Mouse (Mus musculus) heart, adult 2 months (tissue): ENCODE data around the gene Rbl2. TPM values are rescaled to one million over a fixed set of nuclear protein-coding genes. Genes with fewer than 3 reads are reported as not detected.

Source experiments
- DNase-seq, 2 experiments: peaks; one replicate each; pipeline ENCODE4 v3.0.0; 2021
- H3K27ac ChIP-seq: fragments of 200-600 bp; 2 replicates; pipeline ENCODE4 v1.8.1; 2022
- H3K27me3 ChIP-seq: fragments of 200-500 bp; 2 replicates; pipeline ENCODE4 v1.6.1; 2012; ENCODE audit warnings: mild to moderate bottlenecking, low read length, inconsistent platforms, mixed read lengths; ENCODE audit not compliant: control insufficient read depth, insufficient read depth
- H3K36me3 ChIP-seq: fragments of 200-500 bp; 2 replicates; pipeline ENCODE4 v1.6.1; 2012; ENCODE audit warnings: low read length, inconsistent platforms; ENCODE audit not compliant: control insufficient read depth, insufficient read depth
- H3K4me1 ChIP-seq: fragments of 200-500 bp; 2 replicates; pipeline ENCODE4 v1.6.1; 2011; ENCODE audit warnings: low read length; ENCODE audit not compliant: control insufficient read depth, insufficient read depth
- H3K4me3 ChIP-seq: fragments of 200-600 bp; 2 replicates; pipeline ENCODE4 v1.8.1; 2022
- H3K79me2 ChIP-seq: fragments of 200-500 bp; replicated peaks from 2 replicates; pipeline ENCODE4 v1.6.1; 2012; ENCODE audit warnings: mild to moderate bottlenecking, inconsistent platforms, low read length, moderate library complexity, mixed read lengths; ENCODE audit not compliant: control insufficient read depth, insufficient read depth
- H3K9ac ChIP-seq: fragments of 200-500 bp; 2 replicates; pipeline ENCODE4 v1.6.1; 2012; ENCODE audit warnings: low read depth, mild to moderate bottlenecking, control low read depth, inconsistent platforms, low read length, mixed read lengths
- CTCF ChIP-seq: fragments of 200-600 bp; IDR thresholded peaks from 2 replicates; pipeline ENCODE4 v1.8.1; 2022; ENCODE audit warnings: antibody characterized with exemption, mild to moderate bottlenecking, moderate library complexity
- EP300 ChIP-seq: fragments of 200-500 bp; IDR thresholded peaks from 2 replicates; pipeline ENCODE4 v1.6.1; 2011; ENCODE audit warnings: low read depth, low read length, control low read depth; ENCODE audit not compliant: insufficient read depth
- POLR2A ChIP-seq: fragments of 200-500 bp; IDR thresholded peaks from 2 replicates; pipeline ENCODE4 v1.6.1; 2011; ENCODE audit warnings: mild to moderate bottlenecking, low read depth, low read length, control low read depth; ENCODE audit not compliant: insufficient read depth
- WGBS: fragments of 180-500 bp; shearing (Covaris S2); methylation state at CpG from one replicate; pipeline ENCODE4 v1.1.7; 2018; 5-methylcytosine and 5-hydroxymethylcytosine counted together
- intact Hi-C: fragments of 180-260 bp; cut with DNase I; formaldehyde crosslinking; loops from one replicate; pipeline ENCODE4 v1.15.1; 2025
- polyA plus RNA-seq: library from polyadenylated mRNA; depleted of rRNA; stranded (reverse); fragments of >200 nt; gene quantifications from 2 replicates; pipeline ENCODE4 v1.2.3, GENCODE M21; 2012
- total RNA-seq, 2 experiments: library from RNA; stranded (reverse); gene quantifications; 2 replicates each; pipeline ENCODE4 v1.2.3; 2021

Rbl2 gene
- total and polyA plus RNA-seq, 3 experiments = 25.8 to 41.7 (median 30.4) TPM

- Histone ChIP-seq H3K27ac (no peak overlapping the region), H3K27me3 (no peaks in the 10 kb centered on the region), H3K4me3 (no peak overlapping the region), H3K79me2 (no peaks in the 10 kb centered on the region), H3K36me3 (no peaks in the 10 kb centered on the region; the same call in 1 of the 2 replicates), H3K9ac (no peak overlapping the region), H3K4me1 (no peaks in the 10 kb centered on the region)
- intact Hi-C loops = no loop called here
- no peak for DNase-seq
- WGBS = 90% methylated on average over 7 of the region's 7 CpGs
- TF ChIP-seq EP300 = no peak
- no peak for TF ChIP-seq POLR2A
- TF ChIP-seq CTCF = no peak
These were observed 18.6 kb downstream of the Rbl2 start for GRCm38 (mm10) chr8:91088452-91088851.

GRCm38 (mm10) chr8:91089601-91090000 lies 19.7 kb downstream of the Rbl2 start:
- H3K27me3 ChIP-seq = no peaks in the 10 kb centered on the region
- 92% methylated on average over 2 of the region's 2 CpGs for WGBS
- H3K9ac ChIP-seq = no peak overlapping the region
- no peak for DNase-seq
- no peaks in the 10 kb centered on the region for H3K79me2 ChIP-seq
- no peaks in the 10 kb centered on the region; the same call in 1 of the 2 replicates for H3K36me3 ChIP-seq
- H3K27ac ChIP-seq = no peak overlapping the region
- no peaks in the 10 kb centered on the region for H3K4me1 ChIP-seq
- no peak overlapping the region for H3K4me3 ChIP-seq
- TF ChIP-seq EP300 (no peak), POLR2A (no peak), CTCF (no peak)
- intact Hi-C loops = no loop called here

- WGBS = 90% methylated on average over 5 of the region's 5 CpGs
- Histone ChIP-seq H3K9ac (no peak overlapping the region), H3K27me3 (no peaks in the 10 kb centered on the region), H3K79me2 (no peaks in the 10 kb centered on the region), H3K4me1 (no peaks in the 10 kb centered on the region), H3K4me3 (no peak overlapping the region), H3K27ac (no peak overlapping the region), H3K36me3 (peaks cover 2% of the 10 kb centered on the region)
- no peak for DNase-seq
- intact Hi-C loops = no loop called here
- TF ChIP-seq POLR2A (no peak), EP300 (no peak), CTCF (no peak)
These were observed 24.3 kb downstream of the Rbl2 start for GRCm38 (mm10) chr8:91094135-91094534.

GRCm38 (mm10) chr8:91098106-91098505 lies 28.2 kb downstream of the Rbl2 start:
- no peaks in the 10 kb centered on the region for H3K27me3 ChIP-seq
- H3K4me1 ChIP-seq = no peaks in the 10 kb centered on the region
- TF ChIP-seq CTCF = no peak
- no peak for TF ChIP-seq EP300
- no peak for TF ChIP-seq POLR2A
- H3K36me3 ChIP-seq = peaks cover 2% of the 10 kb centered on the region; the same call in 1 of the 2 replicates
- intact Hi-C loops = no loop called here
- no peak overlapping the region for H3K4me3 ChIP-seq
- no peaks in the 10 kb centered on the region for H3K79me2 ChIP-seq
- H3K27ac ChIP-seq = no peak overlapping the region
- DNase-seq = no peak
- H3K9ac ChIP-seq = no peak overlapping the region
- WGBS = 65% methylated on average over 6 of the region's 6 CpGs

GRCm38 (mm10) chr8:91106271-91106670 lies 36.4 kb downstream of the Rbl2 start:
- TF ChIP-seq POLR2A (no peak), EP300 (no peak), CTCF (no peak)
- DNase-seq = no peak
- H3K9ac ChIP-seq = no peak overlapping the region
- no peaks in the 10 kb centered on the region for H3K27me3 ChIP-seq
- H3K4me1 ChIP-seq = no peaks in the 10 kb centered on the region
- 0 out of 2 replicates have a peak, but pooled peaks cover 2% of the 10 kb centered on the region for H3K36me3 ChIP-seq
- no peaks in the 10 kb centered on the region for H3K79me2 ChIP-seq
- 92% methylated on average over 12 of the region's 12 CpGs for WGBS
- H3K4me3 ChIP-seq = no peak overlapping the region
- H3K27ac ChIP-seq = no peak overlapping the region
- intact Hi-C loops = no loop called here

- no peaks in the 10 kb centered on the region for H3K27me3 ChIP-seq
- H3K27ac ChIP-seq = no peak overlapping the region
- H3K79me2 ChIP-seq = no peaks in the 10 kb centered on the region
- no peak for DNase-seq
- 65% methylated on average over 5 of the region's 5 CpGs for WGBS
- TF ChIP-seq CTCF (no peak), POLR2A (no peak), EP300 (no peak)
- H3K9ac ChIP-seq = no peak overlapping the region
- H3K4me3 ChIP-seq = no peak overlapping the region
- intact Hi-C loops = no loop called here
- 0 out of 2 replicates have a peak, but pooled peaks cover 2% of the 10 kb centered on the region for H3K36me3 ChIP-seq
- H3K4me1 ChIP-seq = no peaks in the 10 kb centered on the region
These were observed 42.1 kb downstream of the Rbl2 start for GRCm38 (mm10) chr8:91111868-91112477.
